Mouse (Mus musculus): ENCODE measurements around the gene Rab38. TPM values are rescaled to one million over a fixed set of nuclear protein-coding genes. Genes with fewer than 3 reads are reported as not detected.

Rab38 gene
- polyA plus RNA-seq (2017; shearing (Covaris generic)): not detected

DNA sequence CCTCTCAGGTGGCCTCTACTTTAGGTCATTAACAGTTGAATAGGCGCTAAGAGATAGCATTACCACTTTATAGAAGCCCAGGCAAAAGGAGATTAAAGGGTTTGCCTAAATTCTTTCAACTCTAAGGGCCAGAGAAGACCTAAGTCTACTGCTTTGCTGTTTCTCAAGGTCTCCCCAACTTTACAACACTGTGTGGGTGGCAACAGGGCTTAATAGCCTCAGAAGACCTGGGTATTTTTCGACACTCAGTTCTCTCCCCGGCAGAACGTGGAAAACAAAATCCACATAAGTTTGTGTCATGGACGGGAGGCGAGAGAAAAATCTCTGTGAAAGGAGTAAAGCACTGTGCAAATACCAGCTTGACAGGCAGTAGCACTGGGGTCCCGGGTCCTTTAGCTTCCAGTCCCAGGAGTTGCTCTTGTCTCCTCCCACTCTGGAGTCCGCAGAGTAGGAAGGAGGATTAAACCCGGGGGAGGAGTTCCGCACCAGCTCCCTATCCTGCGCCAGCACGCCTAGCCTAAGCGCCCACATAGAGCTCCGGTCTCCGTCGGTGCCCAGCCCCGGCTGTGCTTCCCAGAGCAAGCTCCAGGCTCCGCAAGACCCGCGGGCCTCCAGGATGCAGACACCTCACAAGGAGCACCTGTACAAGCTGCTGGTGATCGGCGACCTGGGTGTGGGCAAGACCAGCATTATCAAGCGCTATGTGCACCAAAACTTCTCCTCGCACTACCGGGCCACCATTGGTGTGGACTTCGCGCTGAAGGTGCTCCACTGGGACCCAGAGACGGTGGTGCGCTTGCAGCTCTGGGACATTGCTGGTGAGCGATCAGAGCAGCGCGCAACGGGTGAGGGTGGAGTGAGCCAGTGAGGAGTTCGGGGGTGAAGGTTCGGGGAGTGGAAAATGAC, at the start of gene Rab38:
Rab38 (plus strand) TSS at position 488 of the 906 bp plus-strand sequence.

Other genes with a start within 250 kb of the Rab38 start
- 100 to 1,000 TPM; 100 to 136 TPM for gene Ctsc, start 152.2 kb upstream of the Rab38 start, polyA plus RNA-seq (2017; shearing (Covaris generic))

Data from inflammation-experienced regulatory T-cells (primary cell).